26 mouse cellular contexts compared by ENCODE assay signal in the genomic region with DNA sequence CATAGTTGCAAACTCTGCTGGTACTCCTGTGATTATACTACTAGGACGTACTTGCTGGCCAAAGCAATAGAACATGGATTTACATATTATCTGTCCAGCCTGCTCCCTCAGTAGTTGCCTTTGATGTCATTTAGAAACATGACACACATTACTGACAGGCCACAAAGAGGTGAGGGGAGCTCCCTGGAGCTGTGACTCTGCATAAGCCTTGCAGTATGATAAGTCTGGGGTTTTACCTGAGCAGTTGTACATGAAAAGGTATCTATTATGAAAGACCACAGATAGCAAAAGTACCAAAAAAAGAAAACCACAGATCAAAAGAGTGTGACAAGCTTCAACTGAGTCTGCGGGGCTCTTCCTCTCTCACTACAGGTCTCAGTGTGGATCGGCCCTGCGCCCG. TPM values are rescaled to one million over a fixed set of nuclear protein-coding genes. Genes with fewer than 3 reads are reported as not detected.
DNase-seq lines count a peak whose midpoint lies in the region; ATAC-seq lines count a peak whose summit lies in the region.
"Had no signal": no experiment of that assay in that cellular context is flagged by ENCODE, and none has a peak within 500 bp of the region (broad histone marks: within the 10 kb centered on the region; RNA-seq: fewer than 3 reads in every experiment).

No protein-coding gene starts in this region.

- H3K4me1 ChIP-seq in kidney, embryonic 14.5 days (ENCODE audit: control insufficient read depth, insufficient read depth, low read length): no peaks in the 10 kb centered on the region
- no peaks in the 10 kb centered on the region for H3K4me1 ChIP-seq in midbrain, embryonic 11.5 days (ENCODE audit: control insufficient read depth, insufficient read depth, low read length)
- H3K4me1 ChIP-seq: forebrain, embryonic 13.5 days; heart, embryonic 12.5 days; heart, embryonic 15.5 days; intestine, embryonic 15.5 days had no signal

- 99% methylated on average over 5 of the region's 5 CpGs for WGBS in kidney, embryonic 14.5 days
- 98% methylated on average over 5 of the region's 5 CpGs for WGBS in midbrain, embryonic 11.5 days

- no peaks in the 10 kb centered on the region for H3K27me3 ChIP-seq in kidney, embryonic 14.5 days (ENCODE audit: control insufficient read depth, insufficient read depth, low read length)
- H3K27me3 ChIP-seq in midbrain, embryonic 11.5 days (ENCODE audit: control insufficient read depth, insufficient read depth, low read length): no peaks in the 10 kb centered on the region
- H3K27me3 ChIP-seq: embryonic facial prominence, embryonic 13.5 days; forebrain, embryonic 13.5 days; heart, embryonic 12.5 days; heart, embryonic 15.5 days; intestine, embryonic 15.5 days had no signal

- H3K36me3 ChIP-seq in kidney, embryonic 14.5 days (ENCODE audit: control insufficient read depth, insufficient read depth, low read length): peaks cover 14% of the 10 kb centered on the region; the same call in 1 of the 2 replicates
- peaks cover 3% of the 10 kb centered on the region for H3K36me3 ChIP-seq in midbrain, embryonic 11.5 days (ENCODE audit: control insufficient read depth, insufficient read depth, low read length)

- H3K4me2 ChIP-seq in kidney, embryonic 14.5 days (replicated peaks; ENCODE audit: low read depth, low read length): no peak overlapping the region
- no peak overlapping the region for H3K4me2 ChIP-seq in midbrain, embryonic 11.5 days
- H3K4me2 ChIP-seq: embryonic facial prominence, embryonic 13.5 days; forebrain, embryonic 13.5 days; heart, embryonic 12.5 days; heart, embryonic 15.5 days; hindbrain, embryonic 14.5 days; intestine, embryonic 15.5 days had no signal

- H3K4me3 ChIP-seq in kidney, embryonic 14.5 days (ENCODE audit: low read length): no peak overlapping the region
- no peak overlapping the region for H3K4me3 ChIP-seq in midbrain, embryonic 11.5 days (ENCODE audit: low read depth, low read length)
- H3K4me3 ChIP-seq: embryonic facial prominence, embryonic 13.5 days; erythroblast, embryonic 14.5 days; forebrain, embryonic 13.5 days; heart, embryonic 12.5 days; heart, embryonic 15.5 days; intestine, embryonic 15.5 days had no signal

- 0 out of 2 replicates have a peak overlapping the region, but pooled peaks have one; percentile 18 for H3K9ac ChIP-seq in kidney, embryonic 14.5 days (ENCODE audit: low read depth, low read length)
- H3K9ac ChIP-seq in midbrain, embryonic 11.5 days (ENCODE audit: low read length): no peak overlapping the region
- H3K9ac ChIP-seq: embryonic facial prominence, embryonic 13.5 days; forebrain, embryonic 13.5 days; heart, embryonic 12.5 days; heart, embryonic 15.5 days; hindbrain, embryonic 14.5 days; intestine, embryonic 15.5 days had no signal

- DNase-seq in kidney, postnatal 25 days: no peak
- peak; percentile 58 for DNase-seq in induced T-regulatory cell, adult 2 months (ENCODE audit: low read depth)
- no peak for DNase-seq in midbrain, embryonic 11.5 days (ENCODE audit: low spot score, missing footprints)
- no peak for DNase-seq in heart, postnatal 4 days
- DNase-seq in lung, postnatal 36 days: no peak
- DNase-seq: adrenal gland, postnatal 10 days; adrenal gland, postnatal 36 days; cerebellum, adult 18-20 months; cerebellum, adult 9-11 months; cerebellum, postnatal 25 days; gastrocnemius, postnatal 14 days; heart, adult 18-20 months; heart, postnatal 10 days; heart, postnatal 36 days; kidney, adult 11 months had no signal

- no peak for ATAC-seq in kidney, embryonic 14.5 days (ENCODE audit: low FRiP score, low TSS enrichment)
- peak; percentile 94 for ATAC-seq in CD4-positive, CD25-positive, alpha-beta regulatory T cell, adult 4 months
- no peak for ATAC-seq in midbrain, embryonic 11.5 days (ENCODE audit: low FRiP score)
- ATAC-seq: forebrain, embryonic 13.5 days; forebrain, embryonic 16.5 days; hindbrain, postnatal 0 days; intestine, embryonic 15.5 days had no signal

- no peaks in the 10 kb centered on the region for H3K9me3 ChIP-seq in kidney, embryonic 14.5 days (ENCODE audit: control insufficient read depth, low read length)
- no peaks in the 10 kb centered on the region for H3K9me3 ChIP-seq in midbrain, embryonic 11.5 days (ENCODE audit: control insufficient read depth, low read length)
- H3K9me3 ChIP-seq: embryonic facial prominence, embryonic 13.5 days; forebrain, embryonic 13.5 days; heart, embryonic 12.5 days; heart, embryonic 15.5 days; intestine, embryonic 15.5 days had no signal

- H3K27ac ChIP-seq in kidney, embryonic 14.5 days (ENCODE audit: low read depth, low read length): no peak overlapping the region
- H3K27ac ChIP-seq in midbrain, embryonic 11.5 days (ENCODE audit: low read depth, low read length): no peak overlapping the region
- H3K27ac ChIP-seq: embryonic facial prominence, embryonic 13.5 days; forebrain, embryonic 13.5 days; heart, embryonic 15.5 days; hindbrain, embryonic 14.5 days; hindbrain, postnatal 0 days; intestine, embryonic 15.5 days had no signal

RNA-seq across cellular contexts. Expression of a gene that starts 39.5 kb away (rescaled TPM):
- 11.0 and 12.4 TPM in 2 replicates for polyA plus RNA-seq in kidney, embryonic 14.5 days (2014; fragmentation: Nextera tagmentation; extraction: Ambion mirVana)
- polyA plus RNA-seq in CD4-positive, CD25-positive, alpha-beta regulatory T cell, adult 4 months (2017; shearing (Covaris generic)): 1 to 10 TPM in 1 of 2 experiments, under 1 TPM in 1; 0.32 to 1.2 TPM
- 9.9 and 11.8 TPM in 2 replicates for polyA plus RNA-seq in midbrain, embryonic 11.5 days (2014; fragmentation: Nextera tagmentation; extraction: Ambion mirVana)
- total RNA-seq in heart, postnatal 4 days (2021): 10 to 100 TPM; 22.4 to 28.0 TPM

RNA-seq across cellular contexts. Expression of a gene that starts 50.3 kb away (rescaled TPM):
- polyA plus RNA-seq in kidney, embryonic 14.5 days (2014; fragmentation: Nextera tagmentation; extraction: Ambion mirVana): 2.8 and 3.6 TPM in 2 replicates
- polyA plus RNA-seq in CD4-positive, CD25-positive, alpha-beta regulatory T cell, adult 4 months (2017; shearing (Covaris generic)): 1 to 10 TPM; 1.3 to 1.6 TPM
- polyA plus RNA-seq in midbrain, embryonic 11.5 days (2014; fragmentation: Nextera tagmentation; extraction: Ambion mirVana): 4.1 and 4.2 TPM in 2 replicates
- 1 to 10 TPM; 5.2 to 6.0 TPM for total RNA-seq in heart, postnatal 4 days (2021)

RNA-seq across cellular contexts. Expression of a gene that starts 50.4 kb away (rescaled TPM):
- 82.2 and 93.7 TPM in 2 replicates for polyA plus RNA-seq in kidney, embryonic 14.5 days (2014; fragmentation: Nextera tagmentation; extraction: Ambion mirVana)
- polyA plus RNA-seq in CD4-positive, CD25-positive, alpha-beta regulatory T cell, adult 4 months (2017; shearing (Covaris generic)): 10 to 100 TPM; 37.3 to 44.2 TPM
- polyA plus RNA-seq in midbrain, embryonic 11.5 days (2014; fragmentation: Nextera tagmentation; extraction: Ambion mirVana): 77.4 and 83.2 TPM in 2 replicates
- total RNA-seq in heart, postnatal 4 days (2021): 10 to 100 TPM; 45.7 to 50.1 TPM
